Mouse (Mus musculus): Measurements from ENCODE around the gene Tead1.

The Tead1 gene

GRCm38 (mm10) chr7:112816016-112816415 lies 136.9 kb downstream of the Tead1 start:
- DNase-seq (ENCODE audit: low spot score), result no peak

- no peak for DNase-seq (ENCODE audit: low spot score)
Observed at GRCm38 (mm10) chr7:112819833-112820232, 140.7 kb downstream of the Tead1 start.

- peak; percentile 39 for DNase-seq (ENCODE audit: low spot score)
Observed at GRCm38 (mm10) chr7:112822879-112823278, 143.8 kb downstream of the Tead1 start.

- DNase-seq (ENCODE audit: low spot score), result peak; percentile 87
Observed at GRCm38 (mm10) chr7:112823621-112824020, 144.5 kb downstream of the Tead1 start.

- peak; percentile 59 for DNase-seq (ENCODE audit: low spot score)
Observed at GRCm38 (mm10) chr7:112825339-112825781, 146.2 kb downstream of the Tead1 start.

GRCm38 (mm10) chr7:112826114-112826911 lies 147.2 kb downstream of the Tead1 start:
- DNase-seq (ENCODE audit: low spot score), result peak; percentile 74

GRCm38 (mm10) chr7:112828016-112828695 lies 149.0 kb downstream of the Tead1 start:
- DNase-seq (ENCODE audit: low spot score), result no peak

- no peak for DNase-seq (ENCODE audit: low spot score)
Observed at GRCm38 (mm10) chr7:112828696-112829022, 149.5 kb downstream of the Tead1 start.

GRCm38 (mm10) chr7:112830946-112831345 lies 151.8 kb downstream of the Tead1 start:
- DNase-seq (ENCODE audit: low spot score), result no peak

- no peak for DNase-seq (ENCODE audit: low spot score)
Observed at GRCm38 (mm10) chr7:112831446-112831845, 152.3 kb downstream of the Tead1 start.

- DNase-seq (ENCODE audit: low spot score), result no peak
Observed at GRCm38 (mm10) chr7:112833132-112833531, 154.0 kb downstream of the Tead1 start.

- DNase-seq (ENCODE audit: low spot score), result no peak
Observed at GRCm38 (mm10) chr7:112836076-112836475, 157.0 kb downstream of the Tead1 start.

- no peak for DNase-seq (ENCODE audit: low spot score)
Observed at GRCm38 (mm10) chr7:112838131-112838530, 159.0 kb downstream of the Tead1 start.

- no peak for DNase-seq (ENCODE audit: low spot score)
Observed at GRCm38 (mm10) chr7:112840351-112840750, 161.2 kb downstream of the Tead1 start.

- no peak for DNase-seq (ENCODE audit: low spot score)
Observed at GRCm38 (mm10) chr7:112840890-112841289, 161.8 kb downstream of the Tead1 start.

- DNase-seq (ENCODE audit: low spot score), result no peak
Observed at GRCm38 (mm10) chr7:112841484-112841883, 162.4 kb downstream of the Tead1 start.

GRCm38 (mm10) chr7:112841886-112842285 lies 162.8 kb downstream of the Tead1 start:
- DNase-seq (ENCODE audit: low spot score), result peak; percentile 52

- peak; percentile 79 for DNase-seq (ENCODE audit: low spot score)
Observed at GRCm38 (mm10) chr7:112851281-112851744, 172.2 kb downstream of the Tead1 start.

GRCm38 (mm10) chr7:112852149-112852839 lies 173.2 kb downstream of the Tead1 start:
- DNase-seq (ENCODE audit: low spot score), result peak; percentile 61

- no peak for DNase-seq (ENCODE audit: low spot score)
Observed at GRCm38 (mm10) chr7:112853857-112854256, 174.7 kb downstream of the Tead1 start.

- DNase-seq (ENCODE audit: low spot score), result peak; percentile 59
Observed at GRCm38 (mm10) chr7:112854516-112854915, 175.4 kb downstream of the Tead1 start.

GRCm38 (mm10) chr7:112855419-112855818 lies 176.3 kb downstream of the Tead1 start:
- DNase-seq (ENCODE audit: low spot score), result no peak

GRCm38 (mm10) chr7:112856121-112856571 lies 177.0 kb downstream of the Tead1 start:
- DNase-seq (ENCODE audit: low spot score), result no peak

All from retina, embryonic 14.5 days (tissue).